Mouse (Mus musculus) ES-E14 (cell line): ENCODE results near the gene Myt1l. TPM values are rescaled to one million over a fixed set of nuclear protein-coding genes. Genes with fewer than 3 reads are reported as not detected.

Experiments
- DNase-seq: peaks from one replicate; pipeline ENCODE4 v3.0.0-alpha.2; 2013; ENCODE audit warnings: low read depth, low spot score
- H3K27ac ChIP-seq: 2 replicates; pipeline ENCODE4 v1.5.1; 2012; ENCODE audit warnings: low read depth, mild to moderate bottlenecking, low read length, moderate library complexity, mixed read lengths; ENCODE audit not compliant: poor library complexity, insufficient read depth, severe bottlenecking
- H3K36me3 ChIP-seq: 2 replicates; pipeline ENCODE4 v1.6.1; 2012; ENCODE audit warnings: mild to moderate bottlenecking, low read length, moderate library complexity, mixed read lengths; ENCODE audit not compliant: control insufficient read depth, poor library complexity, insufficient read depth, severe bottlenecking
- H3K4me1 ChIP-seq, 2 experiments: fragments of 150-350 bp in 1 of 2; sonication (generic) in 1 of 2; 2 replicates each; pipeline ENCODE4 v1.6.1; 2012; ENCODE audit warnings: low read length in 2 of 2, mild to moderate bottlenecking in 1 of 2, mixed read lengths in 1 of 2; ENCODE audit not compliant: control insufficient read depth in 2 of 2, insufficient read depth in 2 of 2, poor library complexity in 1 of 2
- H3K4me3 ChIP-seq, 2 experiments: fragments of 150-350 bp in 1 of 2; sonication (generic) in 1 of 2; 2 replicates each; pipeline ENCODE4 v1.5.1; 2012; ENCODE audit warnings: low read length in 2 of 2, low read depth in 1 of 2, mild to moderate bottlenecking in 1 of 2, mixed read lengths in 1 of 2; ENCODE audit not compliant: insufficient read depth in 1 of 2, poor library complexity in 1 of 2, severe bottlenecking in 1 of 2
- H3K9ac ChIP-seq: 2 replicates; pipeline ENCODE4 v1.6.1; 2012; ENCODE audit warnings: low read depth, mild to moderate bottlenecking, low read length, mixed read lengths; ENCODE audit not compliant: poor library complexity, insufficient read depth, severe bottlenecking
- H3K9me3 ChIP-seq: fragments of 150-350 bp; sonication (generic); 2 replicates; pipeline ENCODE4 v1.6.1; 2012; ENCODE audit warnings: low read depth, mild to moderate bottlenecking, low read length; ENCODE audit not compliant: control insufficient read depth, insufficient read depth
- CHD2 ChIP-seq: IDR thresholded peaks from 2 replicates; pipeline ENCODE4 v1.6.1; 2014; ENCODE audit warnings: mild to moderate bottlenecking, low read depth, low read length, inconsistent platforms
- HCFC1 ChIP-seq: IDR thresholded peaks from 2 replicates; pipeline ENCODE4 v1.6.1; 2012; ENCODE audit warnings: low read length, inconsistent platforms, borderline replicate concordance; ENCODE audit not compliant: insufficient read depth
- MAFK ChIP-seq: IDR thresholded peaks from 2 replicates; pipeline ENCODE4 v1.6.1; 2014; ENCODE audit warnings: mild to moderate bottlenecking, low read depth, low read length, inconsistent platforms; ENCODE audit not compliant: insufficient read depth
- ZC3H11A ChIP-seq: IDR thresholded peaks from 2 replicates; pipeline ENCODE4 v1.6.1; 2012; ENCODE audit warnings: low read depth, mild to moderate bottlenecking, inconsistent platforms, low read length, borderline replicate concordance
- ZNF384 ChIP-seq: IDR thresholded peaks from 2 replicates; pipeline ENCODE4 v1.6.1; 2012; ENCODE audit warnings: low read depth, low read length, inconsistent platforms
- in situ Hi-C, 2 experiments: fragments of 600-800 bp; cut with MboI; formaldehyde crosslinking; loops; one replicate each; pipeline ENCODE4 v1.15.1; 2025; ENCODE audit warnings: low sequenced_read_pairs in 2 of 2, inconsistent platforms in 1 of 2; ENCODE audit not compliant: unreplicated experiment in 2 of 2
- total RNA-seq: library from RNA; depleted of rRNA; stranded (reverse); fragments of 300-350 nt; gene quantifications from 2 replicates; pipeline ENCODE4 v1.2.3, GENCODE M21; 2012

Myt1l gene
- total RNA-seq, 1 experiment: 0.27 TPM

DNA sequence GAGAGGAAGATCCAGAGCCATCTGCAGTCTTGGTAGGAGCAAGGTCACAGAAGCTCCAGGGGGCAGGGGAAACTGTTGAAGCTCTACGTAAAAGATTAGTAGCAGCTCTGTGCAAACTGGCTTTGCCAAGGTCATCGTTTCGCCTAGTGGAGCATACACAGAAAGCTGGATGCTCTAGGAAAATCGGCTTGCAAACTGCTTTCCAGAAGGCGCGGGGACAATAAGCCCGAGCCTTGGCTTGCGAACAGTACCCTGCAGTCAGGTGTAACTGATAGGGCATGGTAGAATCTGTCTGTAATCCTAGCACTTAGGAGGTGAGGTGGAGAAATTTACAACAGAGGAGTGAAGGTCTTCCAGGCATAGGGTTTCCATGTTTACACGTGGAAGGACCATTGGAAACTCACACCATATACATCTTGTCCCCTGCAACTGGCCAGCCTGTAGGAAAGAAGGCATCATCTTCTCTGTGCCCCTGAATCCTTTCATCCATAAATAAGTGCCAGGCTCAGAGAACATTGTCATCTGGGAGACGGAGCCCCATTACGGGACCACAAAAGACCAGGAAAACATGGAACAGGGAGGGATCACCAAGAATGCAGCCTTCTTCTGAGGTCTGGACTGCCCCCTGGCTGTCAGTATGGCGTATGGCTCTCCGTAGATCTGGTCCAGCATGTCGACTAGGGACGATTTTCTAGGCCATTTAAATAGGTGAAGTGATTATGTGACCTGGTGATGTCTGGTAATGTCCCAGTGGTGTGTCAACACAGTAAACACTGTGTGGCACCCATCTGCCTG lies 100.0 kb downstream of the Myt1l start:
- peak; percentile 7 for DNase-seq
- TF ChIP-seq ZNF384 (no peak), ZC3H11A (peak; percentile 60)
- H3K4me3 ChIP-seq: no peak overlapping the region
- no peak overlapping the region for H3K9ac ChIP-seq
- H3K4me1 ChIP-seq: no peaks in the 10 kb centered on the region
- no peak overlapping the region for H3K27ac ChIP-seq
- in situ Hi-C loops: no loop called here
- H3K9me3 ChIP-seq: no peaks in the 10 kb centered on the region
- no peaks in the 10 kb centered on the region for H3K36me3 ChIP-seq

DNA sequence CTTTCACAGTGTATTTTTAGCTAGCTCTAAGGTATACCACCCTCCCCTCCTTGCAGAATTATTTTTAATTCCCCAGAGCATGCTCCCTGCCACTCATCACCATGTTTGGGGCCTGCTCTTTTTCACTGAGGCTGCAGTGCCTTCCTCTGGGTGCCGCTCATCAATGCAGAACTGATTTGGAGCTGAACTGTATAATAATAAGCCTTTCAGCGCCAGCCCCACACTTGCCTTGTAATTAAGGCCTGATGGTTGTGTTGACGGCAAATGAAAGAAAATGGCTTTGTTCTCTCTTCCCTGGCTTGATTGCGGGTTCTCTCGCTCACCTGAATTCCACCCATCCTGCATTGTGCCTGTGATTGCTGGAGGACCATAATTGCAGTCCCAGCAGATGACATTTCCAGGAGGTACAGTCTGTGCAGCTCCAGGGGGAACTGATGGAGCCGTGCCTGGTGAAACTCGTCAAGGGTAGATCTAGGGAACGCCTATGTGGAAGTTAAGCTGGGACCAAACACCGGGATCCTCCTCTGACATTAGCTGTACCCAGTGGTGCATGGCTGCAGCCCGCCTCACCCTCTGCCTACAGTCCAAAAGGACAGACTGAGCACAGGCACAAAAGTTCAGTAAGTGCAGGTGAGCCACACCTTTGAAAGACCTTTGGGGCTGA lies 101.8 kb downstream of the Myt1l start:
- Histone ChIP-seq H3K9me3 (no peaks in the 10 kb centered on the region), H3K4me3 (no peak overlapping the region), H3K9ac (no peak overlapping the region), H3K36me3 (no peaks in the 10 kb centered on the region), H3K27ac (no peak overlapping the region), H3K4me1 (no peaks in the 10 kb centered on the region)
- in situ Hi-C loops: no loop called here
- no peak for DNase-seq
- TF ChIP-seq HCFC1 (no peak), CHD2 (no peak)

- H3K9ac ChIP-seq: no peak overlapping the region
- in situ Hi-C loops: no loop called here
Observed at GRCm38 (mm10) chr12:29634509-29634908, 106.3 kb downstream of the Myt1l start.

GRCm38 (mm10) chr12:29639543-29640196 lies 111.5 kb downstream of the Myt1l start:
- in situ Hi-C loops: no loop called here
- Histone ChIP-seq H3K4me3 (no peak overlapping the region), H3K9me3 (no peaks in the 10 kb centered on the region), H3K9ac (no peak overlapping the region), H3K4me1 (no peaks in the 10 kb centered on the region), H3K27ac (no peak overlapping the region), H3K36me3 (no peaks in the 10 kb centered on the region)
- TF ChIP-seq HCFC1 (no peak), CHD2 (no peak), ZC3H11A (no peak), ZNF384 (no peak), MAFK (no peak)
- DNase-seq: no peak

More at GRCm38 (mm10) chr12:29634509-29634908, 106.3 kb downstream of the Myt1l start:
- no peaks in the 10 kb centered on the region for H3K4me1 ChIP-seq
- no peak for TF ChIP-seq HCFC1
- no peak for TF ChIP-seq MAFK
- TF ChIP-seq CHD2: no peak
- TF ChIP-seq ZNF384: no peak
- no peak for TF ChIP-seq ZC3H11A
- DNase-seq: no peak
- H3K9me3 ChIP-seq: no peaks in the 10 kb centered on the region
- no peak overlapping the region for H3K27ac ChIP-seq
- H3K36me3 ChIP-seq: no peaks in the 10 kb centered on the region
- H3K4me3 ChIP-seq: no peak overlapping the region
